Mouse (Mus musculus): ENCODE measurements at regions not wholly inside any gene's neighbourhood (a gene's known extent, or its start where the extent isn't known, plus 50 kb on each side); places are given as distances from the start of the nearest gene placed in this dataset.

- DNase-seq = no peak
Observed at GRCm38 (mm10) chr9:63896073-63896807, 125.6 kb downstream of the Smad6 start.

- no peak for DNase-seq
Observed at GRCm38 (mm10) chr9:63892235-63892971, 129.5 kb downstream of the Smad6 start.

GRCm38 (mm10) chr9:63890717-63891116 lies 131.1 kb downstream of the Smad6 start:
- no peak for DNase-seq

GRCm38 (mm10) chr9:63889570-63889969 lies 131.8 kb upstream of the Smad3 start:
- DNase-seq = no peak

- DNase-seq = no peak
Observed at GRCm38 (mm10) chr9:63884971-63885370, 127.2 kb upstream of the Smad3 start.

GRCm38 (mm10) chr9:63883738-63884520 lies 126.1 kb upstream of the Smad3 start:
- DNase-seq = no peak

- no peak for DNase-seq
Observed at GRCm38 (mm10) chr9:63881692-63882091, 123.9 kb upstream of the Smad3 start.

- no peak for DNase-seq
Observed at GRCm38 (mm10) chr9:63881261-63881563, 123.4 kb upstream of the Smad3 start.

- no peak for DNase-seq
Observed at GRCm38 (mm10) chr9:63880487-63881260, 122.9 kb upstream of the Smad3 start.

- no peak for DNase-seq
Observed at GRCm38 (mm10) chr9:63879710-63880428, 122.1 kb upstream of the Smad3 start.

GRCm38 (mm10) chr9:63877864-63878263 lies 120.1 kb upstream of the Smad3 start:
- DNase-seq = no peak

GRCm38 (mm10) chr9:63876886-63877285 lies 119.1 kb upstream of the Smad3 start:
- no peak for DNase-seq

GRCm38 (mm10) chr9:63876023-63876422 lies 118.2 kb upstream of the Smad3 start:
- DNase-seq = no peak

- DNase-seq = no peak
Observed at GRCm38 (mm10) chr9:63875193-63875592, 117.4 kb upstream of the Smad3 start.

- DNase-seq = no peak
Observed at GRCm38 (mm10) chr9:63864350-63864749, 106.6 kb upstream of the Smad3 start.

GRCm38 (mm10) chr9:63863328-63863727 lies 105.5 kb upstream of the Smad3 start:
- no peak for DNase-seq

- no peak for DNase-seq
Observed at GRCm38 (mm10) chr9:63862427-63862826, 104.6 kb upstream of the Smad3 start.

GRCm38 (mm10) chr9:63861418-63861817 lies 103.6 kb upstream of the Smad3 start:
- no peak for DNase-seq

GRCm38 (mm10) chr9:63860196-63860595 lies 102.4 kb upstream of the Smad3 start:
- no peak for DNase-seq

- no peak for DNase-seq
Observed at GRCm38 (mm10) chr9:63856065-63856736, 98.4 kb upstream of the Smad3 start.

- DNase-seq = no peak
Observed at GRCm38 (mm10) chr9:63851809-63852208, 94.0 kb upstream of the Smad3 start.

GRCm38 (mm10) chr9:63850316-63850693 lies 92.5 kb upstream of the Smad3 start:
- no peak for DNase-seq
